Mouse (Mus musculus) layer of hippocampus, postnatal 36 days (tissue): Measurements from ENCODE around the gene Ptcd3. TPM values are rescaled to one million over a fixed set of nuclear protein-coding genes. Genes with fewer than 3 reads are reported as not detected.
"Not testable (repeated sequence)": the region's sequence is repeated elsewhere in the genome, so short reads cannot be mapped to it uniquely, and the experiment has no call there.

Source experiments
- DNase-seq, 2 experiments: peaks; one replicate each; pipeline ENCODE4 v3.0.0; 2022
- total RNA-seq, 2 experiments: library from RNA; stranded (reverse); gene quantifications; 2 replicates each; pipeline ENCODE4 v1.2.3; 2021

The Ptcd3 gene
- 10 to 100 TPM; 68.3 to 73.7 TPM for total RNA-seq

- peak; percentile 90 to 93 for DNase-seq
Observed at GRCm38 (mm10) chr6:71908481-71909381, at the start of gene Ptcd3, which contains the start of gene Polr1a. Ptcd3 (minus strand) TSS chr6:71908750. Polr1a (plus strand) TSS chr6:71909053.

- no peak for DNase-seq
Observed at GRCm38 (mm10) chr6:71951192-71951591, 42.6 kb upstream of the Ptcd3 start.

GRCm38 (mm10) chr6:71950592-71950991 lies 42.0 kb upstream of the Ptcd3 start:
- DNase-seq, result no peak

- no peak for DNase-seq
Observed at GRCm38 (mm10) chr6:71949721-71950120, 41.2 kb upstream of the Ptcd3 start.

GRCm38 (mm10) chr6:71946121-71946520 lies 37.6 kb upstream of the Ptcd3 start:
- no peak for DNase-seq

GRCm38 (mm10) chr6:71945101-71945500 lies 36.6 kb upstream of the Ptcd3 start:
- DNase-seq, result no peak

- no peak for DNase-seq
Observed at GRCm38 (mm10) chr6:71940912-71941311, 32.4 kb upstream of the Ptcd3 start.

- no peak for DNase-seq
Observed at GRCm38 (mm10) chr6:71935737-71936136, 27.2 kb upstream of the Ptcd3 start.

- peak in 1 of 2 experiments; percentile 19 for DNase-seq
Observed at GRCm38 (mm10) chr6:71934081-71934556, 25.6 kb upstream of the Ptcd3 start.

- DNase-seq, result no peak
Observed at GRCm38 (mm10) chr6:71932347-71932746, 23.8 kb upstream of the Ptcd3 start.

GRCm38 (mm10) chr6:71930830-71931437 lies 22.4 kb upstream of the Ptcd3 start:
- no peak for DNase-seq

GRCm38 (mm10) chr6:71930053-71930452 lies 21.5 kb upstream of the Ptcd3 start:
- no peak for DNase-seq

- peak; percentile 49 to 50 for DNase-seq
Observed at GRCm38 (mm10) chr6:71927911-71928310, 19.4 kb upstream of the Ptcd3 start.

- DNase-seq, result not testable (repeated sequence)
Observed at GRCm38 (mm10) chr6:71925233-71925632, 16.7 kb upstream of the Ptcd3 start.

- DNase-seq, result no peak
Observed at GRCm38 (mm10) chr6:71920752-71921151, 12.2 kb upstream of the Ptcd3 start.

GRCm38 (mm10) chr6:71911686-71912450 lies 3.3 kb upstream of the Ptcd3 start:
- no peak for DNase-seq

GRCm38 (mm10) chr6:71909840-71910239 lies 1.3 kb upstream of the Ptcd3 start:
- DNase-seq, result no peak

- no peak for DNase-seq
Observed at GRCm38 (mm10) chr6:71909384-71909783, 834 bp upstream of the Ptcd3 start.

GRCm38 (mm10) chr6:71907702-71908235 lies 781 bp downstream of the Ptcd3 start:
- DNase-seq, result no peak

- no peak for DNase-seq
Observed at GRCm38 (mm10) chr6:71893263-71893662, 15.3 kb downstream of the Ptcd3 start.

GRCm38 (mm10) chr6:71877965-71878760 lies 30.4 kb downstream of the Ptcd3 start:
- no peak for DNase-seq

GRCm38 (mm10) chr6:71871396-71871795 lies 37.2 kb downstream of the Ptcd3 start:
- no peak for DNase-seq
